Mouse (Mus musculus): Measurements from ENCODE around the gene Imp3.

DNA sequence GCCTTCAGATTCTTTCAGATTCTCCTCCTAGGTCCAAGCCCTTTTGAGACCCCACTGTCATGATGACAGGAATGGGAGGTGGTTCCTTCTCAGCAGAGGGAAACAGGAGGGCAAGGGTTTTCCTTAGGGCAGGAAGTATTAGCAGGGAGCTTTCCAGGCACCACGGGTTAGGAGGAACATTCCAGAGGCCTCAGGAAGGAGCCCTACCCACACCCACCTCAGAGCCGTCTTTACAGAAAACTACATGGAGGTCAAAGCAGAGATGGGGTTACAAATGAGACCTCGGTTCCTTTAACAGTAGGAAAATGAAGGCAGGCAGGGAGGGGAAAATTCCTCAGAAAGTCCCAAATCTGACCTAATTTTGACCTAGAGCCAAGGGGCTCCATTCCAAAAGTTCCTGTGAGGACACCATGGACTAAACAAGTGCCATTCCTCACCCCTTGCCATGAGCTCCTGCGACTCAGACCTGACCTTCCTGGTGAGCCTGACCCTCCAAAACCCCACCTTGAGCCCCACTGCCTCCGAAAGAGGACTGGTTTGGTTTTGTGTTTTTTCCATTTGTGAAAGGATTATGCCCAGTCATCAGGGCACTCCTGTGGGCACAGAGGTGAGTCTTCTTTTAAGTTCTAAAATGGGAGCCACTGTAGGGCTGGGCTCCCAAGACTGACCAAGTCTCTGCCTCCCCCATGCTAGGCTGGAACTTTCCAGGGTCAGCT, 21.4 kb upstream of the Imp3 start:
- no peak for TF ChIP-seq EP300 (IDR thresholded peaks at IDR 0.05; ENCODE audit: low read depth)
- TF ChIP-seq CTCF (IDR thresholded peaks at IDR 0.05; ENCODE audit: low read depth) = no peak

Data from liver, postnatal 0 days (tissue).